Mouse (Mus musculus): ENCODE measurements around the gene 1110032A03Rik. TPM values are rescaled to one million over a fixed set of nuclear protein-coding genes. Genes with fewer than 3 reads are reported as not detected.

The 1110032A03Rik gene
- total RNA-seq, 2 experiments from 2014 or later: 12.5 to 13.9 TPM

Other genes with a start within 250 kb of the 1110032A03Rik start
- 10 to 100 TPM; 31.7 to 36.8 TPM for gene Pts, start 246.8 kb downstream of the 1110032A03Rik start, total RNA-seq (2021)
- 1 to 10 TPM; 1.3 to 2.5 TPM for gene Il18, start 220.7 kb downstream of the 1110032A03Rik start, total RNA-seq (2021)
- gene Bco2, start 220.3 kb downstream of the 1110032A03Rik start, total RNA-seq (2021): under 1 TPM; 0.19 to 0.20 TPM
- gene Tex12, start 214.2 kb downstream of the 1110032A03Rik start, total RNA-seq (2021): not detected
- 100 to 1,000 TPM; 780 to 786 TPM for gene Sdhd, start 171.7 kb downstream of the 1110032A03Rik start, total RNA-seq (2021)
- gene Timm8b, start 171.6 kb downstream of the 1110032A03Rik start, total RNA-seq (2021): 100 to 1,000 TPM; 215 to 218 TPM
- gene Pih1d2, start 158.2 kb downstream of the 1110032A03Rik start, total RNA-seq (2021): under 1 TPM; 0.26 to 0.92 TPM
- 10 to 100 TPM; 22.6 to 23.3 TPM for gene Nkapd1, start 158.1 kb downstream of the 1110032A03Rik start, total RNA-seq (2021)
- gene Dlat, start 115.7 kb downstream of the 1110032A03Rik start, total RNA-seq (2021): 100 to 1,000 TPM; 336 to 364 TPM
- 1 to 10 TPM; 7.4 to 7.7 TPM for gene Dixdc1, start 36.0 kb downstream of the 1110032A03Rik start, total RNA-seq (2021)
- gene 2310030G06Rik, start 29.0 kb downstream of the 1110032A03Rik start, total RNA-seq (2021): 1 to 10 TPM; 3.6 to 5.6 TPM
- gene Cryab, start 24.2 kb downstream of the 1110032A03Rik start, total RNA-seq (2021): 1,000 to 10,000 TPM; 1,315 to 1,426 TPM
- 100 to 1,000 TPM; 119 to 133 TPM for gene Hspb2, start 23.2 kb downstream of the 1110032A03Rik start, total RNA-seq (2021)
- 1 to 10 TPM; 6.6 to 6.9 TPM for gene Fdxacb1, start 7.3 kb downstream of the 1110032A03Rik start, total RNA-seq (2021)
- gene Alg9, start 501 bp downstream of the 1110032A03Rik start, total RNA-seq (2021): 10 to 100 TPM; 10.5 to 16.1 TPM
- gene Ppp2r1b, start 69.8 kb upstream of the 1110032A03Rik start, total RNA-seq (2021): 10 to 100 TPM; 14.7 to 16.4 TPM
- 10 to 100 TPM; 25.6 to 37.5 TPM for gene Sik2, start 233.6 kb upstream of the 1110032A03Rik start, total RNA-seq (2021)